Mouse (Mus musculus): ENCODE data around the gene Zfp704. TPM values are rescaled to one million over a fixed set of nuclear protein-coding genes. Genes with fewer than 3 reads are reported as not detected.
A peak's percentile ranks its signal among the peaks of the same experiment; 100 is the strongest.

Gene Zfp704
- polyA plus RNA-seq, 1 experiment from 2014 or later, result 12.6 TPM

DNA sequence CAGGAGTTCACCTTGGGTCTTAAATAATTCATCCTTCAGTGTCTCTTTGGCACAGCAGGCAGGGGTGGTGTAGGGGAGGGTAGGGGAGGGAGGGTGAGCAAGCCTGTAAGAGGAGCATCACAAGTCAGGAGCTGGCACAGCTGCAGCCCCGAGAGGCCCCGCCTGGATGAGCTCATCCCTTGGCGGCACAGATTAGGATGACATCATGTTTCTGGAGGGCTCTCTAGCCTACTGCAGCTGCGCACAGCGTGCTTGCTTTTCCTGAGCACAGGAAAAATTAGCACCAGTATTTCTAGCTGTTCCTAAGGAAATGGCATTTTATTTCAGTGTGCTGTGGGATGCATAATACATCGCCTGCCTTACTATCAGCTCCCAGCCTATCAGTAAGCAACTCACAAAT, 109.2 kb downstream of the Zfp704 start:
- Histone ChIP-seq H3K4me3 (ENCODE audit: inconsistent target) (no peak overlapping the region), H3K79me2 (ENCODE audit: inconsistent target) (peaks cover 48% of the 10 kb centered on the region; the same call in 1 of the 2 replicates), H3K36me3 (ENCODE audit: inconsistent target) (no peaks in the 10 kb centered on the region), H3K27ac (peak overlapping the region; percentile 79)
- 29% methylated on average over 6 of the region's 6 CpGs for WGBS (ENCODE audit: missing documents)

DNA sequence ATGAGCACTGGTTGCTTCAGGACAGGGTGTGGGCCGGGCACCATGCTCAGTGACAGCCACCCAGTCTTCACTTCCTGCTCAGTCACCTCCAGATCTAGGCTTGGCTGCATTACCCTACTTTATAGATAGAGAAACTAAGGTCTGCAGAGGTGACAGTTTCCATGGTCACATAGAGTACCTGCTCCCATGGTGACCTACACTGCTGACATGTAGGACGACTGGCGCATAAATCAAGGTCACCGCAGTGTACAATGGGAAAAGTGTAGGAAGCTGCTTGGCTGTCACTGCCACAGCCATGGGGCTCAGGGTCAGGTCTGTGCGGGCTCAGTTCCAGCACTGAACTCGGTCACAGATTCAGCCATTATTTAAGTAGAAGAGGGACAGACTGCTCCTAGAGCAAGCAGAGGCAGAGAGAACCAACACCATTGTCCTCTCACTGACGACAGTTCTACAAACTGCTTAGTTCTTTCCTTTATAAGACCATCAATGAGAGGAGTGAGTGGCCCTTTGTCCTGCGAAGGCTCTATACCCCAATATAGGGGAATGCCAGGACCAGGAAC, 109.8 kb downstream of the Zfp704 start:
- 34% methylated on average over 8 of the region's 8 CpGs for WGBS (ENCODE audit: missing documents)
- H3K27ac ChIP-seq, result peak overlapping the region; percentile 79
- H3K36me3 ChIP-seq (ENCODE audit: inconsistent target), result no peaks in the 10 kb centered on the region
- peaks cover 48% of the 10 kb centered on the region; the same call in 1 of the 2 replicates for H3K79me2 ChIP-seq (ENCODE audit: inconsistent target)
- H3K4me3 ChIP-seq (ENCODE audit: inconsistent target), result no peak overlapping the region

DNA sequence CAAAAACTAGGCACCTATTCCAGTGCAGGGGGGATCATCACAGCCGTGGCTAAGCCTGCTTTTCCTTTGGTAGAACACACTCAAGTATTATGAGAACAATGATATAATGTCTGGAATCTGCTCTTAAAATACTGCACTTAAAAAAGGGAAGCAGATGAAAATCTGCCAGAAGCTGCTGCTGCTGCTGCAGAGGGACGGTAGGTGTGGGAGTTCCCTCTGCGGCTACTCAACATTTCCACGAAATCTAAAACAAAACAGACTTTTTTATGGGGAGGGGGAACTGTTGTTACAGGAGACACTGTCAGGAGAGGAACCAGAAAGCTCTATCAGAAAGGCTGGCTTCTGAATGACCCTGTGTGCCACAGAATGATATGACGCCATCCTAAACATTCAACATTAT, 110.4 kb downstream of the Zfp704 start:
- Histone ChIP-seq H3K79me2 (ENCODE audit: inconsistent target) (peaks cover 42% of the 10 kb centered on the region; the same call in 1 of the 2 replicates), H3K36me3 (ENCODE audit: inconsistent target) (no peaks in the 10 kb centered on the region), H3K27ac (peak overlapping the region; percentile 79), H3K4me3 (ENCODE audit: inconsistent target) (no peak overlapping the region)
- 2% methylated on average over 5 of the region's 5 CpGs for WGBS (ENCODE audit: missing documents)

DNA sequence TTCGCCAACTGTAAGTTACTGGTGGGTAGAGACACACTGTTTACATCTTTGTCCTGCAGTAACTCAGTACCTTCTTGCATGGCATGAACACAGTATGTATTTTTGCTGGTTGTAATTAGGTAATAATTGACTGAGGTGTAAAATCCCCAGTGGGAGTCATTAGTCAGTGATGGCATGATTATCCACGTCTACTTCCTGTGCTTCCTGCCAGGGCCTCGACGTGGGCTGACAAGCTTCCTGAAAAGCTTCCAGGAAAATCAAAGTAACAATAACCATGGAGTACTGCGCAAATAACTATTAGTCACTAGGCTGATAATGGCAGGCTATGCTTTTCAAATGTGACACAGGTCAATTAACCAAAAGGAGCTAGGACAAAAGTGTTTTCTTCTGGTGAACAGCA, 112.6 kb downstream of the Zfp704 start:
- H3K27ac ChIP-seq, result no peak overlapping the region
- no peaks in the 10 kb centered on the region for H3K36me3 ChIP-seq (ENCODE audit: inconsistent target)
- WGBS (ENCODE audit: missing documents), result 59% methylated on average over 5 of the region's 5 CpGs
- H3K4me3 ChIP-seq (ENCODE audit: inconsistent target), result no peak overlapping the region
- peaks cover 20% of the 10 kb centered on the region; the same call in 1 of the 2 replicates for H3K79me2 ChIP-seq (ENCODE audit: inconsistent target)

DNA sequence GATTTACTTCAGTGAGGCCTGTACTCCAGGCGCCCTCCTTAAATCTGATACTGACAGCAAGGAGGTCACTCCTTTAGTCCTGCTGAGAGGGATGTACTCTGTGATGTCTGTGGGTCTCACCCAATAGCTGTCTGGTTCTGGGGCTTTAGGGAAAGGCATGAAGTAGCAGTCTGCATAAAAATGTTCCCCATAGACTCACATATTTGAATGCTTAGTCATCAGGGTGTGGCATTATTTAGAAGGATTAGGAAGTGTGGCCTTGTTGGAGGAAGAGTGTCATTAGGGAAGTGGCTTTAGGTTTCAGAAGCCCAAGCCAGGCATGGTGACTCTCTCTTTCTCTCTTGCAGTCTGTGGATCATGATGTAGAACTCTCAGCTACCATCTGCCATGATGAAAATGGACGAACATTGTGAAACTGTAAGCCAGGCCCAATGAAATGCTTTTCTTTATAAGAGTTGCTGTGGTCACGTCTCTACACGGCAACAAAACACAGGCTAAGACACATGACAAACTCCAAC, 118.1 kb downstream of the Zfp704 start:
- Histone ChIP-seq H3K36me3 (ENCODE audit: inconsistent target) (no peaks in the 10 kb centered on the region), H3K79me2 (ENCODE audit: inconsistent target) (no peaks in the 10 kb centered on the region; the same call in 1 of the 2 replicates), H3K27ac (0 out of 2 replicates have a peak overlapping the region, but pooled peaks have one; percentile 0), H3K4me3 (ENCODE audit: inconsistent target) (no peak overlapping the region)
- WGBS (ENCODE audit: missing documents), result 93% methylated on average over 4 of the region's 4 CpGs

DNA sequence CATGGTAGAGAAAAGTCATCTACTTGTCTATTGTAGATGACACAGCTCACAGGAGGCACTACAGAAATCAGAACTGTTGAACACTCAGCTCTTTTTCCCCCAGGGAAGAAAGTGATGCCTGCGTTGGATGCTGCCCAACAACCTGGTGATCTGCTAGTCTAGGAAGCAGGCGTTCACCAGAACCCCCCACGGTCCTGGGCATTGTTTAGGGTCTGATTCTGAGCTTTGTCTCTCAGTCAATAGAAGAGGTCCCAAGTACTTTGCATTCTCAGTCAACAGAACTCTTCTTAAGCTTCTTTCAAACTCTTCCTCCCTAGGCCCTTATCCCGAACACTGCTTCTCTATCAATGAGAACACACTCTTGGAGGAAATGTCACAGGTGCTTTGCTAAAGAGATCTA, 122.2 kb downstream of the Zfp704 start:
- no peak overlapping the region for H3K27ac ChIP-seq
- no peak overlapping the region for H3K4me3 ChIP-seq (ENCODE audit: inconsistent target)
- WGBS (ENCODE audit: missing documents), result 93% methylated on average over 4 of the region's 4 CpGs
- no peaks in the 10 kb centered on the region for H3K36me3 ChIP-seq (ENCODE audit: inconsistent target)
- H3K79me2 ChIP-seq (ENCODE audit: inconsistent target), result no peaks in the 10 kb centered on the region; the same call in 1 of the 2 replicates

DNA sequence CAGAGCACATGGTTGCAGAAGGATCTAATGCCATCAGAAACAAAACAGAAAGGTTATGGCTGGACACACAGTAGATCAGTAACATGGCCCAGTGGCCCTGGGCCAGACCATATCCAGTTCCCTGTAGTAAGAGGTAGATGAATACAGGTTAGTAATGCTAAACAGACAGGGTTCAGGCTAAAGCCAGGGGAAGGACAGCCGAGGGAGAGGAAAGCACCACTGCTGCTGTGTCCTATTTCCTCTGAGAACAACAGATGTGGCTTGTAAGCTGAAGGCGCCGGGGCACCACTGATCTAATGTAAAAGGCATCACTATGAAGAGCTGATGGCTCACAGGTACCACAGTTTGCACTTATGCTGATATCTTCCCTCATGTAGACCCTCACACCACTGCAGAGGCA, 124.4 kb downstream of the Zfp704 start:
- H3K36me3 ChIP-seq (ENCODE audit: inconsistent target), result no peaks in the 10 kb centered on the region
- no peak overlapping the region for H3K27ac ChIP-seq
- WGBS (ENCODE audit: missing documents), result 92% methylated on average over 3 of the region's 3 CpGs
- no peaks in the 10 kb centered on the region; the same call in 1 of the 2 replicates for H3K79me2 ChIP-seq (ENCODE audit: inconsistent target)
- no peak overlapping the region for H3K4me3 ChIP-seq (ENCODE audit: inconsistent target)

DNA sequence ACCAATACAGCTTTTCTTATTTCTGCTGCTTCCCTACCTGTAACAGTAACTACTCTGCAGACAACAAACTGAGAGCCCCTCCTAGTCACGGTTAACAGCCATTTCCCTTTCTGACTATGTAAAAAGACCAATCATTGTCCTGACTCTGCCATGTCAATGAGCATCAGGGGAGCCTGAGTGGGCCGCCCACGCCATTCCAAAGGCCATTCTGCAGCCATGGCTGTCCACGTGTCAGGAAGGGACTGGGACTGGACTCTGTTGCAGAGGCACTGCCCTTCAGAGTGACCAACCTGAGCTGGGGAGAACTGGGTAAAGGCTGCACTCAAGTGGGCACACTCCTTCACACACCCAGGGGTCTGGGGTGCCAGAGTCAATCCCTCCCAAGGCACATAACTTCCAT, 127.9 kb downstream of the Zfp704 start:
- Histone ChIP-seq H3K4me3 (ENCODE audit: inconsistent target) (no peak overlapping the region), H3K27ac (no peak overlapping the region)
- WGBS (ENCODE audit: missing documents), result 90% methylated on average over 4 of the region's 4 CpGs

DNA sequence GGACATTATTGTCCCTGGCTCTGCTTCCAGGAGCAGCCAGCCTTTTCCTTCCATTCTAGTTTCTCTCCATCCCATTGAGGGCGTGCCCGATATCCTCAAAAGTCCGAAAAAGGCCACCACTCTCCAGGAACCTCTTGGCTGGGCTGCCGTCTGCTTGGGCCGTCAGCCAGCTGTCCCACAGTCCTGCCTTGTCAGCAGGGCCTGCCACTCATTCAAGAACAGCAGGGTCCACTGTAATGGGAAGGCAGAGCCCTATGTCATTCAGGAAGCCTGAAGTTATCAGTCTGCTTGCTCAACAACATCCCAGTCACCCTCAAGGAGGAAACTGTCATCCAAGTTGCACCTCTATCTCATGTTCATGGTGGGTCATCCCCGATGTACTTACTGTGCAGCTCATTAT, 128.5 kb downstream of the Zfp704 start:
- no peaks in the 10 kb centered on the region; the same call in 1 of the 2 replicates for H3K79me2 ChIP-seq (ENCODE audit: inconsistent target)
- WGBS (ENCODE audit: missing documents), result 83% methylated on average over 6 of the region's 6 CpGs
- no peaks in the 10 kb centered on the region for H3K36me3 ChIP-seq (ENCODE audit: inconsistent target)
- H3K4me3 ChIP-seq (ENCODE audit: inconsistent target), result no peak overlapping the region
- no peak overlapping the region for H3K27ac ChIP-seq

More for the DNA sequence above, 127.9 kb downstream of the Zfp704 start:
- H3K79me2 ChIP-seq (ENCODE audit: inconsistent target), result no peaks in the 10 kb centered on the region; the same call in 1 of the 2 replicates
- H3K36me3 ChIP-seq (ENCODE audit: inconsistent target), result no peaks in the 10 kb centered on the region

DNA sequence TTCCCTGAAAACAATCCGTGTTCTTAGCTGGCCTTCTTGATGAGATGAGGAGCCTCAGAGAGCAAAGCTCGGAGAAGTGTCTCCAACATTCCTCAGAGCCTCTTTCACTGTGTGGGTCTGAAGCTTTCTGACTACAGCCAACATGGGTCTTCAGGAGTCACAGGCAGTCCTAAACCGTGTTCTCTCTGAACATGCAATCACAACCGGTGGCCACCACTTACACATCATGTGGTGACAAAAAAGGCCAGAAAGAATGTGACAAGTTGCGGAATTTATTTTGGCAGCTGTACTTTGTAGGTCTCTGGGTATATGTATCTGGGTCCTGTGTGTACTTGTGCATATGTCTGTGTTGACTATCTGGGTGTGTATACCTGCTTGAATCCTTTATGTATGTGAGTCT, 128.9 kb downstream of the Zfp704 start:
- Histone ChIP-seq H3K27ac (no peak overlapping the region), H3K36me3 (ENCODE audit: inconsistent target) (no peaks in the 10 kb centered on the region), H3K79me2 (ENCODE audit: inconsistent target) (no peaks in the 10 kb centered on the region; the same call in 1 of the 2 replicates), H3K4me3 (ENCODE audit: inconsistent target) (no peak overlapping the region)
- WGBS (ENCODE audit: missing documents), result 91% methylated on average over 5 of the region's 5 CpGs

DNA sequence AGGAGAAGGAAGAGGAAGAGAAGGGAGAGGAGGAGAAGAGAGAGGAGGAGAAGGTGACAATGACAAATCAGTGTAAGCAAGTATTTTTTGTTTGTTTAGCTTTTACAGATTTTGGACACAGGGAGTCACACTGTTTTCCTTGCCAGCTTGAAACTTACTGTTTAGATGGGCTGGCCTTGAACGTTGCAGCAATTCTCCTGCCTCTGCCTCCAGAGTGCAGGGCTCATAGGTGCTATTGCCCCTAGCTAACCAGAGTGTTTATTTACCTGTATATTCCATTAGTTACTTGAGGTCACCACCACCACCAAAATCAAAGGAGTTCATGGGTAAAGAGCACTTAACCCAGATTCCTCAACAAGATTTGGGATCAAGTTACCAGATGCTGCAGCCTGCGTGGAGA, 132.5 kb downstream of the Zfp704 start:
- H3K79me2 ChIP-seq (ENCODE audit: inconsistent target), result no peaks in the 10 kb centered on the region; the same call in 1 of the 2 replicates
- no peak overlapping the region for H3K4me3 ChIP-seq (ENCODE audit: inconsistent target)
- no peak overlapping the region for H3K27ac ChIP-seq
- H3K36me3 ChIP-seq (ENCODE audit: inconsistent target), result no peaks in the 10 kb centered on the region
- 86% methylated on average over 2 of the region's 2 CpGs for WGBS (ENCODE audit: missing documents)

DNA sequence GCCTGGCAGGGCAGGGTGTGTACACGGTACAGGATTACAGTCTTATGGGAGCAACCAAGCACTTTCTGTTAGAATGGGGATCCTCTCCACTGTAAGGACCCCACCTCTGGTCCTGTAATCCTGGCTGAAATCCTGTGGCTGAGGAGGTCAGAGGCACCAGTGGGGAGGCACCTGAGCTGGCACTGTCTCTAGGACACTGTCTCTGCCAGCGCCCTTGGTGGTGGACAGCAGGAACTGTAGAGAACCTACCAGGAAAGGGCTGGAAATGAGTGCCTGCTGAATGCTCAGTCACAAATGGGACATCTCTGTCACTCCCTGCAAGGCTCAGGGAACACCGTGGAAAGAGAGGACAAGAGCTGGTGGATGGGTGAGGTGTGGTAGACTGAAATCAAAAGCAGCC, 133.5 kb downstream of the Zfp704 start:
- H3K4me3 ChIP-seq (ENCODE audit: inconsistent target), result no peak overlapping the region
- WGBS (ENCODE audit: missing documents), result 97% methylated on average over 3 of the region's 3 CpGs

DNA sequence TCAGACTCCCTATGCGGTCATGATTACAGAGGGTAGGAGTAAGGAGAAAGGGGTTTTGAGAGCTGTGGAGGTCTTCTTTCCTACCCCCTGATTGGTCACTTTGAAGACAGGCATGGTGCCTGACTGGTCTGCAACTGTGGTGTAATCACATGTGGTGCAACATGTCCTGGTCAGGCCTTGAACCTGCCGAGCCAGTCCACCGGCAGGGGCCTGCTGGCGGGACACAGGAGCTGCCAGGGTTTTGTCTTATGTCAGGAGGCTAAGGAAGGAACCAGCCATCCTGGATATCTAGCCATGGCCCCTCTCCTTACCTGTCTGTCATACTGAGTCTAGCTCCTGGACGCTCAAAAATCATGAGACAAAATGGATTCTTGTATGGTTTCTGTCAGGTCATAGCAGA, 134.4 kb downstream of the Zfp704 start:
- Histone ChIP-seq H3K27ac (no peak overlapping the region), H3K4me3 (ENCODE audit: inconsistent target) (no peak overlapping the region), H3K79me2 (ENCODE audit: inconsistent target) (no peaks in the 10 kb centered on the region), H3K36me3 (ENCODE audit: inconsistent target) (no peaks in the 10 kb centered on the region)
- WGBS (ENCODE audit: missing documents), result 93% methylated on average over 5 of the region's 5 CpGs

More for the DNA sequence above, 133.5 kb downstream of the Zfp704 start:
- Histone ChIP-seq H3K79me2 (ENCODE audit: inconsistent target) (no peaks in the 10 kb centered on the region), H3K27ac (no peak overlapping the region), H3K36me3 (ENCODE audit: inconsistent target) (no peaks in the 10 kb centered on the region)

DNA sequence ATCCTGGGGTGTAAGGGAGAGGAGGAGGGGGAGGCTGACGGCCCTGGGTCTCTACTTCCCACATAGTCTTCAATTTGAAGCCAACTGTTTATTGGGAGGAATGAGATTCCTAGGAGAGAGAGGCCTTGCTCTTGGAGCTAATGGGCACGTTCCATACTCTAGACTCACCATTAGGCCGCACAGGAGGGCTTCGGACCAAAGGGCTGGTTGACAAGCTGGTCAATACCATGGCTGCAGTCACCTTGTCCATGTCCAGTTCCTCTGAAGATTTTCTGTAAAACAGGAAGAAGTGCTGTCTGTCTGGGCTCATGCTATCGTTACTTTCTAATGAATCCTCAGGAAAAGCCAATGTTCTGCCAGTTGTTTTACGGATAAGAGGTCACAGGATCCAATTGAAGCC, 135.6 kb downstream of the Zfp704 start:
- H3K79me2 ChIP-seq (ENCODE audit: inconsistent target), result no peaks in the 10 kb centered on the region
- no peaks in the 10 kb centered on the region for H3K36me3 ChIP-seq (ENCODE audit: inconsistent target)
- H3K4me3 ChIP-seq (ENCODE audit: inconsistent target), result no peak overlapping the region
- no peak overlapping the region for H3K27ac ChIP-seq
- 93% methylated on average over 5 of the region's 6 CpGs for WGBS (ENCODE audit: missing documents)

DNA sequence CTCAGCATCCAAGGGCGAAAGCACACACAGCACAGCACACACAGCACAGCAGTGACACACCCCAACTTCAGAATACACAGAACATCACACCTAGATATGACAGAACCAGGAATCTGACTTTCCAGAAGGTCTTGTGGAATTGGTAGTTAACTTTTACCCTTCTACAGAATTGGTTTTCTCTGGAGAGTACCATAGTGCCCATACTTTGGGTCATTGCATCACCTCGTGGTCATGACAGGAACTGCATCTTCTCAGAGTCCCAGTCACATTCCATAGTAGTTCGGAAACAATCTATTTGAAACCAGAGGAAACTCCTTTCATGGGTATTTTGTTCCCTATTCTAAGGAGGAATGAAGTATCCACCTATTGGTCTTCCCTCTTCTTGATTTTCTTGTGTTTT, 143.6 kb downstream of the Zfp704 start:
- Histone ChIP-seq H3K4me3 (ENCODE audit: inconsistent target) (no peak overlapping the region), H3K36me3 (ENCODE audit: inconsistent target) (no peaks in the 10 kb centered on the region), H3K79me2 (ENCODE audit: inconsistent target) (no peaks in the 10 kb centered on the region), H3K27ac (peak overlapping the region; percentile 15; the same call in 1 of the 2 replicates)
- 41% methylated on average over 3 of the region's 3 CpGs for WGBS (ENCODE audit: missing documents)
